Mouse (Mus musculus) layer of hippocampus, postnatal 14 days (tissue): ENCODE measurements around the gene Homez. TPM values are rescaled to one million over a fixed set of nuclear protein-coding genes. Genes with fewer than 3 reads are reported as not detected.

ENCODE experiments used
- DNase-seq, 2 experiments: peaks; one replicate each; pipeline ENCODE4 v3.0.0; 2021 to 2022; ENCODE audit warnings: low spot score in 2 of 2, mixed read lengths in 1 of 2
- total RNA-seq, 2 experiments: library from RNA; stranded (reverse); gene quantifications; 2 replicates each; pipeline ENCODE4 v1.2.3; 2021

Homez gene
- total RNA-seq, 2 experiments from 2014 or later = 20.8 to 21.7 TPM

DNA sequence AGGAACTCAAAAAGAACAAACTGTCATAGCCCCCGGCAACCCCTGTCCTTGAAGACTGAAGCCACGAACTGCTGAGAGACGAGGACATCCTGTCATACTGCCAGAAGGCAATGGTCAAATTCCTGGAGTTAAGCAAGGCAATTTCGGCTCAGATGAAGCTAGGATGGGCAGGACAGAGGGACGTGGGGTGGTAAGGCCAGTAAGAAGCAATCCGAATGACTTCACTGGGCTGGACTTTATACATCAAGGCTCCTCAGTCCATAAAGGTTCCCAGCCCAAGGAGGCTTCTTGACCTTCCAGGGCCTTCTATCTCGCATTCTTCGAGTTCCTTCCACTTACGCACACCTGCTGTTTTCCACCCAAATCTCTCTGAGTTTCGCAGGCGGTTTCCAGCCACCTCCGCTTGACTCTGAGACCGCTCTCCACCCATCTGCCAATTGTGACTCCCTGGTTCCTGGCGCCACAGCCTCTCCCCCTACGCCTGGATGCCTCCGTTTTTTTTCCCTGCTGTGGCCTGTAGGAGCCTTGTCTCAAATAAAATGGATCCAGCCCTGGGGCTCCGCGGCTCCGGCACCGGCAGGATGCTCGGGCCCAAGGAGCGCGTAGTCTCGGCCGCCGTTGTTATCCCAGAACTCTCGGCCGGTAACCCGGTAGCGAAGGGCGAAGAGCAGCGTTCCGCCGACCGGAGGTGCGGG lies 5.2 kb upstream of the Homez start:
- no peak for DNase-seq

DNA sequence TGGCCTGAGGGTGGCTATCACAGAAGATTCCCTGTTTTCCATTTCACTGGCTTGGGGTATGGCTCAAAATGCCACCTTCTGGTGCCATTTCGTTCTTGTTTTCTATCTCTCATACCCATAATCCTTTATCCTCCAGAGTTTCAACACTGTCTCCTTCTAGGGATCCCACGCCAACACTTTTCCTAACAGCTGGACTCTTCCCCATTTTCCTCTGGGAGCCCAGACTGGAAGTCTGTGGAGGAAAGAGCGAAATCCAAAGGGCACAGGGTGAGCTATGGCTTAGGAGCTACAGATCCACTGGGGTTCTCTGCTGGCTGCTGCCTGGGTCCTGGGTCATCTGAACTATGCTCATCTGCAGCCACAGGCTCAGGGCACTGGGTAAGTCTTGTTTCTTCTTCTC lies 3.4 kb upstream of the Homez start:
- DNase-seq = no peak

DNA sequence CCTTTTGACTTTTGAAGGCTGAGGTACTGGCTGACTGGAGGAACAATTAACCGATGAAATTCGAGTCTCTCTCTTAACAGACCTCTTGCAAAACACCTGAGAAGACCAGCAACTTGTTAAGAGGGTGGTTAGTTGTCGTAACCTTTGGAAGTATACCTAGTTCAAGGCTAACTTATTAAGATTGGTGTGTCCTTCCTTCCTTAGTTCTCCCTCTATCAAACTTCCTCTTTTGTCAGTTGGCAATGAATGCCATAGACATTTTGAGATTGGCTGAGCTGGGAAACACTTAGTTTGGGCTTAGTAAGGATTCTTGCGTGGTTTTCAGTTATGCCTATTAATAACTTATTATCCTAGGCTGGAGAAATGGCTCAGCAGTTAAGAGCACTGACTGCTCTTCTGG lies 2.7 kb downstream of the Homez start:
- DNase-seq = no peak

DNA sequence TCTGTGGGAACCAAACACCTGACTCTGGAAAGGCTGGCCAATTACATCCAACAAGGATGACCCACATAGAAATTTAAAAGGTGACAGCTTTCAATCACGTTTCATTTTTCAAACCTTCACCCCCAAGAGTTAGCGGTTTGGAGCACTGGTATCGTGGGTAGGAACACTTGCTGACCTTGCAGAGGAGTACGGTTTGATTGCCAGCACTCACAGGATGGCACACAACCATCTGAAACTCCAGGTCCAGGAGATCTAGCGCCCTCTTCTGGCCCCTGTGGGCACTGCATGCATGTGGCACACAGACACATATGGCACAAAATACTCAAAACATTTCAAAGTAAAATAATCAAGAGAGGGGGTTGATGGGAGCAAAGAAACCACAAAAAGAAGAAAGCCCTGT lies 3.8 kb downstream of the Homez start:
- no peak for DNase-seq

DNA sequence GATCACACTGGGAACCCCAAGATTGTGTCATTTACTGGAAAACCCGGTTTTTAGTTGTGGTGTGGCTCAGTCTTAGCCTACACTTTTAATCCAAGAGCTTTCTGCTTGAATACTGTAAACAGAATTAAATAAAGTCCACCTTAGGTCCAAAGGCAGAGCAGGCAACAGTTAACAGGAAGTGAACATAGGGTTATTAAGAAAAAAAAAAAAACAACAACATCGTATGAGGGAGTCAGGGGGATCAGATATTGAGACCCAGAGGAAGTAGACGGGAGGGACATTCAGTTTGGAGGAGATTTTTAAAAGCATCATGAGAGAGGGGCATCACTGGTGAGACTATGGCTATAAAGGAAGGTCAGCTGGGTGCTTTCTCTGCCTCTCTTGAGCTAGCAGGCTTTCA lies 4.5 kb downstream of the Homez start:
- no peak for DNase-seq

DNA sequence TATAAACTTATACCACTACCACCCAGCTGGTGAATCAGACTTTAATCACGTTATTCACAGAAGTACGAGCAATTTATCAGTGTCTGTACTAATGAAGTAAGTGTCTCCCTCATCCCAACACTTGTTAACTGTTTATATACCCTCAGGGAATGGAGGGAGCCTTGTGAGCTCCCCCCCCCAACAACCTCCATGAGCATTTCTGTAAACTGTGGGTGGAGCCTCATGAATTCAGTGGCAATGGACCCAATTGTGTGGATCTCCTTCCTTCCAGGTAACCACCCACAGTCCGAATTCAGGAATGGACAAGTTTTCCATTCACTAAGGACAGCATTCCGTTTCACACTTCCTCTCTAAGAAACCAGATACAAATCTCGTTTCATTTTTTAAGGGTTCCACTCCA lies 5.1 kb downstream of the Homez start:
- no peak for DNase-seq

DNA sequence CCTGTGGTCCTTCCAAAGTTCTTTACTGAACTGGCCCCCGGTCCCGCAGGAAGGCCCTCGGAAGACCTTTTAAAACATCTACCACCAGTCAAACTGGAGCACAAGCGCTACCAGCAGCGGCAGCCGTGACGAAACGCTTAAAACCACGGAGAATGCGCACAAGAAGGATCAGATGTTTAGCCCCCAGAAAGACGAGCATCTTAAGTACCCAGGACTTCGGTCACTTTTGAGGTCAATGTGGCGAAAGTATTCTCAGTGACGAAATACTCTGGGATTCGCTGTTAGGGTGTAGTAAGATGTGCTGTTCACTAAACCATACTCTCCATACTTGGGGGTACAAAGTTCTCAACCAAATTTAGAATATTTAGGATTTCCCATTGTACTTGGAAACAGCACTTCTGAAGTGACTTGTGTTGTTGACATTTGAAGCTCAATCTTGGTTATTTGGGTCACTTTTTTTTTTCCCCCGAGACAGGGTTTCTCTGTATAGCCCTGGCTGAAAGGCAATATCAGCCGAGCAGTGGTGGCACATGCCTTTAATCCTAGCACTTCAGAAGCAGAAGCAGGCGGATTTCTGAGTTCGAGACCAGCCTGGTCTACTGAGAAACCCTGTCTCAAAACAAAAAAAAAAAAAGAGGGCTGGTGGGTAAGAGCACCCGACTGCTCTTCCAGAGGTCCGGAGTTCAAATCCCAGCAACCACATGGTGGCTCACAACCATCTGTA lies 6.3 kb downstream of the Homez start:
- DNase-seq = no peak

DNA sequence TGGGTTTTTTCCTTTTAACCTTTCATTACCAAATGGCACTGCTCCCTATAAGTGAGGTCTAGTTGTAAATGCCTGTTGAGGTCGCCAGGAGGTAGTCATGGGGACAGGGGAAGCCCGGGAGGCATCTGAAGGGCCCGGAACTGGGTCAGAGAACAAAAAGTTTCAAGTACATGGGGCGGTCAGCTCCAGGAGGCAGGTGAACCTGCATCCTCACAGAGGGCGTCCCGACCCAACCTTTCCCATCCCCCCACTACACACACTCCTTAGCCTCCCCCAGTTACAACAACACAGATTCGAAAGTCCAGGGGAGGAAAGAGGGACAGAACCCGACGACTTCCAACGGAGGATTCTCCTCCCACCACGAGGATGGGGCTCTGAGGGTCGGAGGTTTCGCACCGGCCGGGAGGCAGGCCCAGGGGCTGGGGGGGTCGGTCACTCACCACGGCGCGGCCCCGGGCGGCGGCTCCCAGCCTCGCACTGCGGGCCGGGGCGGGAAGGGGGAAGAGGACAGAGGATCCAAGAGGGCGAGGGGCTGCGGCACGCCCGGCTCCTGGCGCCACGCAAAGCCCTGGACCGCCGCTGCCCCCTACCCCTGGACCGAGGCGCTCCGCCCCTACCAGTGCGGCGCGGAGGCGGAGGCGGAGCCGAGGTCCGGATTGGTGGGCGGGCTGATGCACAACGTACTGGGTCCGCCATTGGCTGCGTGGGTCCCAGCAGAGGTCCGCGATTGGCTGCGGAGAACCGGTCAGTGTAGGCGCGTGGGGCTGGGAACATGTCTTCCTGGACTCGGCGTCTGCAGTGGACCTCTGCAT lies 7.1 kb downstream of the Homez start:
- peak; percentile 89 to 93 for DNase-seq

DNA sequence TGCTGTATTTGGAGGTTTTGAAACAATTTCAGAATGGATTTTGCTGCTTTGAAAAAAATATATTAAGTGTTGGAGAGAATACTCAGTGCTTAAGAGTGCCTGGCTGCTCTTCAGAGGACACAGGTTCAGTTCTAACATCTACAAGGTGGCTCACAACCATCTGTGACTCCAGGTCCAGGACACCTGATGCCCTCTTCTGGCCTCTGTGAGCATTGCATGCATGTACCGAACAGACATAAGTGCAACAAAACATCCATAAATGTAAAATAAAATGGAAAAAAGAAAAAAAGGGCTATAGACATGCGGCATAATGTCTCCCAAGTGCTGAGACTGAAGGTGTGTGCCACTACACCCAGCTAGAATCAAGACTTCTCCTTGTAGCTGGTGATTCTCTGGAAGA lies 10.2 kb downstream of the Homez start:
- peak in 1 of 2 experiments; percentile 56 for DNase-seq

DNA sequence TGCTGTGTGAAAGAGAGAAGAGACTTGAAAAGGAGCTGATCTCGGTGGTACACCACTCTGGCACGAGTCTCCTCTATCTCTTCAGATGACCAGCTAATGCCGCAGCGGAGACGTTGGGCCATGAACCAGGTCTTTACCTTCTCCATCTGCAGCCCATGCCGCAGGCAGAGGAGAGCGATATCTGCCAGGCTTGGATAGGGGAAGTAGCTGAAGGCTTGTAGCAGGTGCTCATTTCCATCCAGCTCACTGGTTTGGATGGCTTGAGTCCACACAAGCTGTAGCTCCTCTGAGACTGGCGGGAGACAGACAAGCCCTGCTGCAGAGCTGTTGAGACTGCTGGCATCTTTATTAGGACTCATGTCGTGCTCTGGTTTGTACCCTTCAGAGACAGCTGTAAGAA lies 12.9 kb downstream of the Homez start:
- DNase-seq = peak; percentile 14 to 20

DNA sequence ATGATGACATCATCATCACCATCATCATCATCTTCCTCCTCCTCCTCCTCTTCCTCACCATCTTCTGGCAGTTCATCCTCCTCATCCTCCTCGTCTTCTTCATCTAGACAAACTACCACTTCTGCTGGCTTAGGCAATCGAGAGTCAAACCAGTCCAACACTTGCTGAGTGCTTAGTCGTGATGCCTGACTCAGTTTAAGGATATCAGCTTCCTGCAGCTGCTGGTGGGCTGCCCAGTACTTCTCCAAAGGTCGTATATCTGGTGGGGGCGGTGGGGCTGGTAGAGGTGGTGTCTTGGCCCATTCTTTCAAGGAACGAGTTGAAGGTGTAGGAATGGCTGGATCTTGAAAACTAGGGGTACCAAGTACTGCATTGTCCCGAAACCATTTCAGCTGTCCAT lies 14.1 kb downstream of the Homez start:
- DNase-seq = no peak

DNA sequence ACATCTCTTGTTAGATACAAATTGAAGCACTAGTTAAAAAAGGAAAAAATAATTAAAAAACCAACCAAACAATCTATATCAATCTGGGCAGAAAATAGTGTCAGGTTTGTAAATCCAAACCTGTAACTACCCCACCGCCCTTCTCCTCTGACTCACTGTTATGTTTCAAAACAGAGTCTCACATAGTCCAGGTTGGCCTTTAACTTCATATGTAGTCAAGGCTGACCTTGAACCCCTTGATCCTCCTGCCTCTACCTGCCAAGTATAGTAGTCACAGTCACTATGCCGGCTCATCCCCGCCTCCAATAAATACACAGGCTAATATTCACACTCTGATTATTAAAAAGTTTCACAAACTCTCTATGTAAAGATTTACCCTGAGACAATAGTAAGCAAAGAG lies 15.0 kb downstream of the Homez start:
- DNase-seq = no peak

DNA sequence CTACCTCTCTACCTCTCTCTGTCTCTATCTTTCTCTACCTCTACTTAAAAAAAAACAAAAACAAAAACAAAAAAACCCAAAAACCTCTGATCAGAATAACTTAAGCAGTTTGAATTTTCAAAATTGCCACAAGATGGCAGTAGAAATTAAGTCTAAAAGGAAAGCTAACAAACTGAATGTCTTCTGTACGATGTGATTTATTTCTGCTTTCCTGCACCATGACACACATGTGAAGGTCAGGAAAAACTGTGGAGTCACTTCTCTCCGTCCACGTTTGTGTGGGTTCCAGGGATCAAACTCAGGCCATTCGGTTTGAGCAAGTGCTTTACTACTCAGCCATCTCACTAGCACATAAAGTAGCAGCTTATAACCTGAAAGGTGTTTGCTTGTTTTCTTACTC lies 27.3 kb downstream of the Homez start:
- DNase-seq = peak; percentile 7 to 51

DNA sequence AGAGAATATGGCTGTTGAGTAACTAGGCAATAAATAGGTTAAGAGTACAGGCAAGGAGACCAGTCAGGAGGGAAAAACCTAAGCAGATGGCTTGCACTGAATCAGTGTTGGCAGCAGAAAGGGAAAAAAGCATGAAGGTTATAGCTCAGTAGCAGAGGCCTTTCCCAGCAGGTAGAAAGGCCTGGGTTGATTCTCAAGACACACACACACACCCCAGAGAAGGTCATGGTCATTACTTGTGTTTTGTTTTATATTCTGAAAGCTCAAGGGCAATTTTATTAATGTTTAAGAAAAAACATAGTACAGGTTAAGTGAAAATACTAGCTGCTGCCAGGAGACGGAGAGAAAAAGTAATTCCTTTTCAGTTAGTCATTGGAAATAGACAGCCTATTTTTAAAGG lies 47.0 kb downstream of the Homez start:
- no peak for DNase-seq

DNA sequence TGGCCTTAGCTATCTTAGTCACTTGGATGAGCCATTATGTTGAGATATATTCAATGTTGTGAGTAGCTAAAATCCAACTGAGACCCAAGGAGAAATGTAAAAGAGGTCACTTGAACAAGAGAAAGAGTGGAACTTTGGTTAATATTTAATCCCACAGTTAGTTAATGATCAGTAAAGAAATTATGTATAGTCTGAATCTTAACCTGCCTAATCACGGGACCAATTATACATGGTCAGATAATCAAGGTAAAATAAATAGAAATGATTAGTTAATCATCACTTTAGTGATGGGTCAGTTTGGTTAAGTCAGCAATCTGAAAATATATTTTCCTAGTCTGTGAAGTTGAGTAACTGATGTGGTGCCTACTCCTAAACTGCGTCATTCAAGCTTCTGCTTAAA lies 48.5 kb downstream of the Homez start:
- no peak for DNase-seq

DNA sequence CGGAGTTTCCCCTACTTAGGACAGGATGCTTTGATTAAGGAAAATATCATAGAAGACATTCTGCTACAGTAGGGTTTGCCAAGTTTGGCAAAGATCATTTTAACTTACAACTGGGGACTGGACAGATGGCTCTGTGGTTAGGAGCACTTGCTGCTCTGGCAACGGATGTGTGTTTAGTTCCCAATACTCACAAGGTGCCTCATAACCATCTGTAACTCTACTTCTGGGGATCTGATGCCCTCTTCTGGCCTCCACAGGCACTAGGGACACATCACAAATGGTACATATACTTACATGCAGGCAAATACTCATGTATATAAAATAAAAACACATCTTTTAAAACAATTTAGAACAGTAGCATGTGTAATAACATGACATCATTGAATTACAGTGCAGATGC lies 53.0 kb downstream of the Homez start:
- DNase-seq = peak; percentile 32 to 55

DNA sequence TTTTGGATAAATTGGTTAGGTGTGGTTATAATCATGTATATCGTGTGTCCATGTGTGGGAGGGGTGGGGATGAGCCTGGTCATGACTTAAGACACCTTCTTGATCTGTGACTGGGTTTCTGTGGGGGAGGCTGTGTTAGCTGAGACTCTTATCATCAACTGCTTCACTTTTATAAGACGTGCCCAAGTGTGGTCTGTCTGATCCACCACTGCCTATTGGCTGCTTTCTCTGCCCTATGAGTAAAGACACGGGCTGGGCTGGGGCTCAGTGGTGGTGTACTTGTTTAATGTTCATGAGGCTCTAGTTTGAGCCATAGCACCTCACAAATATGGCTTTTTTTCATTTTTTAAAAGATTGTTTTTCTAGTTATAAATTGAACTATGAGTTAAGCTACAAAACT lies 55.0 kb downstream of the Homez start:
- no peak for DNase-seq

DNA sequence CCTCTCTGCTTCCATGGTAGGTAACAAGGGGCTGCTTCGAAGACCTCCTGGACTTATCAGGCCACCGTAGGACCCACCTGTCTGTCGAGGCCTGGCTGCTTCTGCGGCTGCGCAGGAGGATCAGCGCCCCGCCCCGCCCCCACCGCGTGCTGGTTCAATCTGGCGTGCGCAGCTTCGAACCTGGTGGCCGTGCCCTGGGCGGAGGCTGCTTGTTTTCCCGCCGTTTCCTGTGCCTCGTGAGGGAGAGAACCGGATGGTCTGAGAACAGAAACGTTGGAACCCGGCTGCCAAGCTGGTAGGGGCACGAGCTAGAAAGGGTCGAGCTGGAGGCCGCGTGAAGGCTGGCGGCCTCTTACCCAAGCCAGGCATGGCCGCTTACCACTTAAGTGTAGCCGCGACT lies 56.8 kb downstream of the Homez start, which contains the start of gene Rnf212b:
Rnf212b (plus strand) TSS at position 151 of the 400 bp plus-strand sequence.
- no peak for DNase-seq

DNA sequence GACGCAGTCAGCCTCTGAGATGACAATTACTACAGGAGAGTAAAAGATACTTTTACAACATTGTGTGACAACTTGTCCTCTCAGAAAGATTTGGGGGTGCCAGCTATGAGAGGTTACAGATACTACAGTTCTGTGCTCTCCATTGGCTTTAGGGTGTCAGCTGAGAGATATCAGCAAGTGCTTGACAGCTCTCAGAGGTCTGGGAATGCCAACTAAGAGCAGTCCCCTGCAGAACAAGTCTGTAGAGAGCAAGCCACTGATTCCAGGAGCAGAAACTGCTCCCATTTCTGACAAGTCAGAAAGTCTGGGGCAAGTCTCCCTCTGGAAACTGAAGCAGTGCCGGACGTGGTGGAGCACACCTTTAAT lies 61.1 kb downstream of the Homez start:
- no peak for DNase-seq

DNA sequence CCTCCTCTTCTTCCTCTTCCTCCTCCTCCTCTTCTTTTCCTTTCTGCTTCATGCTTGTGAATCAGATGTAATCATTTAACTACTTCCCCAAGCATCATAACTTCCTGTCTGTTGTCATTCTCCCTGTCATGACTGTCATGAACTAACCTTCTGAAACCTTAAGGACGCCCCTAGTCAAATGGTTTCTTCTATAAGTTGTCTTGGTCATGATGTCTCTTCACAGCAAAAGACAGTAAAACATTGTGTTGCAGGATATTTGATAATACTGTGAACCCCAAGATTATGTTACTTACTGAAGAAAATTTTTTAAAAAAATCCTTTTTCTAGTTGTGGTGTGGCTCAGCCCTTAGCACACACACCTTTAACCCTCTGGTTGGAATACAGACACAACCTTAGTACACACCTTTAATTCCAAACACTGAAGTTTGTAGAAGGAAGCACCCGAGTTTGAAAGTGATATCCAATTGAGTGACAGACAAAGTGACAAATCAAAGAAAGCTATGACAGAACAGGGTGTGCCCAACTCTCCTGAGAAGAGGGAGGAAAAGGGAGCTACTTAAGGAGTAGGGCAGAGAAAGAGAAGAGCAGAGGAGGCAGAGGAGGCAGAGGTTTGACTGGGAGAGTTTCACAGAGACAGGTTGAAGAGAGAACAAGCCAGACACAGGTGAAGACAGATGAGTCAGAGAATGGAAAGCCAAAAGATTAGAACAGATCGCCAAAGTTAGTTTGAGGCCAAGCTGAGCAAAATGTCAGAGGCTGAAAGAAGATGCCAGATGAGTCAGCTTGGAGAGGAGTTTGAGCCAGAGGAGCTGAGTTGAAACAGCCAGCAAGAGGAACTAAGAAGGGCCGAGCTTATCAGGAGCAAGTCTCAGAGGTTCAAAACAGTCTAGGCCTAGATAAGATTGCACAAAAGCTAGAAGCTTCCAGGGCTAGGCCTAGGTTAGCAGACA lies 61.8 kb downstream of the Homez start:
- no peak for DNase-seq

DNA sequence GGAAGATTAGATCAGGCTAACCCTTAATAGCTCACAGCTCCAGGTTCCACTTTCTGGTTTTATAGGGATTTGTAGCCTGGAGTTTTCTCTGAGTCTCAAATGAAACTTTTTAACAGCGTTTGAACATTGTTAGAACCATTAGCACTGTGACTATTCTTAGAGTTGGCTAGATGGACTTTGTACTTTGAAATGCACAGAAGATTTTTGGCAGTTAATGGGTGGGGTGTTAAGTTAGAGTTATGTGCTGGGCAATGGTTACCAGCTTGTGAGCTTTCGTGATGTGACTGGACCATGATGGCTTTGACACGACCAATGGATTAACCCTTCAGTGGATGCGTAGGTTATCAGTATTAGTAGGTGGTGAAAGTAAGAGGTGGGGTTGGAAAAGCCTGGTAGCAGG lies 64.6 kb downstream of the Homez start:
- no peak for DNase-seq
